Mouse (Mus musculus): ENCODE measurements around the gene Sipa1l3. TPM values are rescaled to one million over a fixed set of nuclear protein-coding genes. Genes with fewer than 3 reads are reported as not detected.

Gene Sipa1l3
- polyA plus RNA-seq, 1 experiment: 19.0 TPM

DNA sequence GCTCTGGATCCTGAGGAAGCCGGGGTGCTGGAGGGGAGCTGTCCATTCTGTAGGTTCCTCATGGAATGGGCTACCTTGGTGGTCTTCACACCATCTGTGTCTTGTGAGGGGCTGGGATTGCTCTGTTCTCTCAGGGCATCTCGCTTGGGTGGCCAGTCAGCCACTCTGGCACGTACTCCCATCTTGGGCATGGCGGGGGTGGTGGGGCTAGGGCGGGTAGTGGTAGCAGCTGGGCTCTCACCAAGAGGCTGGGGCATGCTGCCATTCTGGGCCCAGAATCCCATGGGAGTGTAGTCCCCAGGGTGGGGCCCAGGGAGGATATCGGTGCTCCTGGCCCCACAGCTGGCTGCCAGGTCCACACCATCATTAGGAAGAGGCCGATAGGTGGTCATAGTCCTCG is 118.0 kb downstream of the Sipa1l3 start:
- no peak overlapping the region for H3K4me2 ChIP-seq (ENCODE audit: low read depth)
- H3K27me3 ChIP-seq (ENCODE audit: control insufficient read depth, insufficient read depth, insufficient read length): no peaks in the 10 kb centered on the region
- H3ac ChIP-seq (ENCODE audit: control insufficient read depth, insufficient read length): no peak overlapping the region
- no peak for TF ChIP-seq POLR2A (IDR thresholded peaks at IDR 0.05; ENCODE audit: insufficient read length, low read depth)
- no peak for TF ChIP-seq POLR2AphosphoS2 (IDR thresholded peaks at IDR 0.05; ENCODE audit: insufficient read length, low read depth)
- no peak for TF ChIP-seq MYOG (IDR thresholded peaks at IDR 0.05; ENCODE audit: control insufficient read depth in 1 of 3, insufficient read depth in 1 of 3, insufficient read length in 2 of 3, low read depth in 2 of 3)
- TF ChIP-seq CEBPB (IDR thresholded peaks at IDR 0.05; ENCODE audit: insufficient read depth, poor library complexity, severe bottlenecking): no peak
- TF ChIP-seq SRF (IDR thresholded peaks at IDR 0.05; ENCODE audit: control insufficient read depth, insufficient read length, low read depth): no peak
- no peak for TF ChIP-seq MYOD1 (IDR thresholded peaks at IDR 0.05; ENCODE audit: control insufficient read depth in 1 of 3, insufficient read length in 2 of 3, low read depth in 2 of 3)
- TF ChIP-seq MAX (IDR thresholded peaks at IDR 0.05; ENCODE audit: low read depth): no peak
- TF ChIP-seq TCF3 (IDR thresholded peaks at IDR 0.05; ENCODE audit: insufficient read length, low read depth): no peak
- TF ChIP-seq USF1 (IDR thresholded peaks at IDR 0.05; ENCODE audit: low read depth): no peak
- TF ChIP-seq E2F4 (IDR thresholded peaks at IDR 0.05; ENCODE audit: insufficient read depth): no peak
- no peak for TF ChIP-seq TCF12 (IDR thresholded peaks at IDR 0.05; ENCODE audit: insufficient read depth, poor library complexity, severe bottlenecking)
- TF ChIP-seq REST (IDR thresholded peaks at IDR 0.05; ENCODE audit: insufficient read depth, insufficient read length): no peak
- no peak overlapping the region for H3K4me3 ChIP-seq
- H3K79me2 ChIP-seq (ENCODE audit: control insufficient read depth, insufficient read depth): no peaks in the 10 kb centered on the region
- no peaks in the 10 kb centered on the region for H3K36me3 ChIP-seq (ENCODE audit: control insufficient read depth, insufficient read depth)

DNA sequence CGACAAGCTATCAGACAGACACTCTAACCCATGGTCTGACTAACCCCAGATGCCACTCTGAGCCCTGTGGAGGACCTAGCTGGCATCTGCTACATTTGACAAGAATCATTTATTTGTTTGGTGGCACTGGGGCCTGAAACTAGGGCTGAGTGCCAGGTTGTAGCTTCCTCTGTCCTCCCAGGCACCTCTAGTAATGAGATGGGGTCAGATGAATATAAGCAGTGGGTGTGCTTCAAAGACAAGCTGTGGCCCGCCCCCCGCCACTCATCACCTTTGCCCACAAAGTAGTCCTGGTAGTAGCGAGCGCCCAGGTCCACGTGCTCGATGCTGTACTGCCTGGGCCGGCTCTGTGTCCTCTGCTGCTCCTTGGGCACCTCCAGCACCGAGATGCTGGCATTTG is 119.4 kb downstream of the Sipa1l3 start:
- H3K79me2 ChIP-seq (ENCODE audit: control insufficient read depth, insufficient read depth): no peaks in the 10 kb centered on the region
- H3K4me2 ChIP-seq (ENCODE audit: low read depth): no peak overlapping the region
- H3K27me3 ChIP-seq (ENCODE audit: control insufficient read depth, insufficient read depth, insufficient read length): no peaks in the 10 kb centered on the region
- no peak overlapping the region for H3ac ChIP-seq (ENCODE audit: control insufficient read depth, insufficient read length)
- TF ChIP-seq SRF (IDR thresholded peaks at IDR 0.05; ENCODE audit: control insufficient read depth, insufficient read length, low read depth) (no peak), MYOD1 (IDR thresholded peaks at IDR 0.05; ENCODE audit: control insufficient read depth in 1 of 3, insufficient read length in 2 of 3, low read depth in 2 of 3) (no peak), E2F4 (IDR thresholded peaks at IDR 0.05; ENCODE audit: insufficient read depth) (no peak), POLR2A (IDR thresholded peaks at IDR 0.05; ENCODE audit: insufficient read length, low read depth) (no peak), USF1 (IDR thresholded peaks at IDR 0.05; ENCODE audit: low read depth) (no peak), TCF3 (IDR thresholded peaks at IDR 0.05; ENCODE audit: insufficient read length, low read depth) (no peak), MAX (IDR thresholded peaks at IDR 0.05; ENCODE audit: low read depth) (no peak), MYOG (IDR thresholded peaks at IDR 0.05; ENCODE audit: control insufficient read depth in 1 of 3, insufficient read depth in 1 of 3, insufficient read length in 2 of 3, low read depth in 2 of 3) (no peak), CEBPB (IDR thresholded peaks at IDR 0.05; ENCODE audit: insufficient read depth, poor library complexity, severe bottlenecking) (no peak)
- H3K36me3 ChIP-seq (ENCODE audit: control insufficient read depth, insufficient read depth): no peaks in the 10 kb centered on the region
- H3K4me3 ChIP-seq: no peak overlapping the region

DNA sequence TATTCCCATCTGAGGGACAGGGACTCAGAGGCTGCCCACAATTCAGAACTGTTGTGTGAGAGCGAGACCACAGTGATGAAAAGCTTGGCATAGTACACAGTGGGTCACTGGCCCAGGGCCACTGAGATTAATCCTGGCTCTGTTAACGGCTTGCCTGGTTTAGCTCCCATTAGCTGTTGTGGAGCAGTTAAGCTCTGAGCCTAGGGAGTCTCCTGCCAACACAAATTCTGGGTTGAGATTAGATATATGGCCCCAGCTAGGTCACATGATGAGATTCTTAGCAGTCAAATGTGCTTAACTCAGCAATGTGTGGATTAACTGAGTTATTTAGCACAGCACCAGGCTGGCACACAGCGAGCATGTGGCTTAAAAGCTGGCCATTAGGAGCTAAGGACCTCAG is 121.0 kb downstream of the Sipa1l3 start:
- Histone ChIP-seq H3K27me3 (ENCODE audit: control insufficient read depth, insufficient read depth, insufficient read length) (no peaks in the 10 kb centered on the region), H3ac (ENCODE audit: control insufficient read depth, insufficient read length) (no peak overlapping the region), H3K36me3 (ENCODE audit: control insufficient read depth, insufficient read depth) (no peaks in the 10 kb centered on the region), H3K79me2 (ENCODE audit: control insufficient read depth, insufficient read depth) (no peaks in the 10 kb centered on the region), H3K4me3 (no peak overlapping the region), H3K4me2 (ENCODE audit: low read depth) (no peak overlapping the region)
- TF ChIP-seq CEBPB (IDR thresholded peaks at IDR 0.05; ENCODE audit: insufficient read depth, poor library complexity, severe bottlenecking) (no peak), MYOD1 (IDR thresholded peaks at IDR 0.05; ENCODE audit: control insufficient read depth in 1 of 3, insufficient read length in 2 of 3, low read depth in 2 of 3) (no peak), MAX (IDR thresholded peaks at IDR 0.05; ENCODE audit: low read depth) (no peak), REST (IDR thresholded peaks at IDR 0.05; ENCODE audit: insufficient read depth, insufficient read length) (no peak), POLR2A (IDR thresholded peaks at IDR 0.05; ENCODE audit: insufficient read length, low read depth) (no peak), SRF (IDR thresholded peaks at IDR 0.05; ENCODE audit: control insufficient read depth, insufficient read length, low read depth) (no peak), TCF12 (IDR thresholded peaks at IDR 0.05; ENCODE audit: insufficient read depth, poor library complexity, severe bottlenecking) (no peak), USF1 (IDR thresholded peaks at IDR 0.05; ENCODE audit: low read depth) (no peak), TCF3 (IDR thresholded peaks at IDR 0.05; ENCODE audit: insufficient read length, low read depth) (no peak), MYOG (IDR thresholded peaks at IDR 0.05; ENCODE audit: control insufficient read depth in 1 of 3, insufficient read depth in 1 of 3, insufficient read length in 2 of 3, low read depth in 2 of 3) (no peak)

DNA sequence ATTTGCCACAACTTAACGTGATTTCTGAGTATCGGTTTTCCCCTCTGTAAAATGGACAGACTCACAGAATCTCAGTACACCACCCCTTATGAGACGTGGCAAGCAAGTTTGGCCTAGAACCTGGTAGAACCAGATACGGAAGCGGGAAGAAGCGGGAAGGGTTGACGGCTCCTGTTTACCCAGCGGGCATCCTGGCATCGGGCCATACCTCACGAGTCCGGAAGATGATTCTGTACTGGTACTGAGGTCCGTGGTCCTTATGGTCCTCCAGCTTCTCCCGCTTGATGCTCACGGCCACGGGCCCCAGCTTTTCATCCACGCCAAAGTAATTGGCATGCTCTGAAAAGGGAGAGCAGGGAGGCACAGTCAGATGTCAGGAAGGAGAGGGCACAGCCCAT is 121.5 kb downstream of the Sipa1l3 start:
- Histone ChIP-seq H3K79me2 (ENCODE audit: control insufficient read depth, insufficient read depth) (no peaks in the 10 kb centered on the region), H3K27me3 (ENCODE audit: control insufficient read depth, insufficient read depth, insufficient read length) (no peaks in the 10 kb centered on the region), H3K36me3 (ENCODE audit: control insufficient read depth, insufficient read depth) (no peaks in the 10 kb centered on the region), H3ac (ENCODE audit: control insufficient read depth, insufficient read length) (no peak overlapping the region), H3K4me2 (ENCODE audit: low read depth) (no peak overlapping the region), H3K4me3 (no peak overlapping the region)
- TF ChIP-seq CEBPB (IDR thresholded peaks at IDR 0.05; ENCODE audit: insufficient read depth, poor library complexity, severe bottlenecking): no peak
- TF ChIP-seq MAX (IDR thresholded peaks at IDR 0.05; ENCODE audit: low read depth): no peak
- TF ChIP-seq POLR2A (IDR thresholded peaks at IDR 0.05; ENCODE audit: insufficient read length, low read depth): no peak
- TF ChIP-seq TCF12 (IDR thresholded peaks at IDR 0.05; ENCODE audit: insufficient read depth, poor library complexity, severe bottlenecking): no peak
- TF ChIP-seq POLR2AphosphoS2 (IDR thresholded peaks at IDR 0.05; ENCODE audit: insufficient read length, low read depth): no peak
- TF ChIP-seq REST (IDR thresholded peaks at IDR 0.05; ENCODE audit: insufficient read depth, insufficient read length): no peak
- TF ChIP-seq SRF (IDR thresholded peaks at IDR 0.05; ENCODE audit: control insufficient read depth, insufficient read length, low read depth): no peak
- TF ChIP-seq E2F4 (IDR thresholded peaks at IDR 0.05; ENCODE audit: insufficient read depth): no peak
- TF ChIP-seq TCF3 (IDR thresholded peaks at IDR 0.05; ENCODE audit: insufficient read length, low read depth): no peak
- no peak for TF ChIP-seq MYOG (IDR thresholded peaks at IDR 0.05; ENCODE audit: control insufficient read depth in 1 of 3, insufficient read depth in 1 of 3, insufficient read length in 2 of 3, low read depth in 2 of 3)
- TF ChIP-seq MYOD1 (IDR thresholded peaks at IDR 0.05; ENCODE audit: control insufficient read depth in 1 of 3, insufficient read length in 2 of 3, low read depth in 2 of 3): no peak
- TF ChIP-seq USF1 (IDR thresholded peaks at IDR 0.05; ENCODE audit: low read depth): no peak
